Mouse (Mus musculus): ENCODE measurements around the gene Sipa1l3.

DNA sequence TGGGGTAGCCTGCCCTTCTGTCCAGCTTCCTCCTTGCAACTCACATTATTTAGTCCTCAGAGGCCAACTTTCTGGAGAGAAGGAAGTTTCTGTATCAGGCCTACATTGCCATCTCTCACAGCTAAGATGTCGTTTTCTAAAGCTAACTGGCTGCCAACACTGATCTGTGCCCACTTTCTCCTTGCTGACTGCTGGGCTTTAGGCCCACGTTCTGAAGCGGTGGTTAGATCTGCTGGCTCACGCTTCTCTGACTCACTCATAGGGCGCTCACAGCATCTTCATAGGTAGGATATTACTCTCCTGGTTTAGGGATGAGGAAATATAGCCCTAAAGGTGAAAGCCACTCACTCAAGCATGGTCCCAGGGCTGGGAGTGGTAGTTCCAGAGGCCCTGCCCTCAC, 56.3 kb downstream of the Sipa1l3 start:
- TF ChIP-seq CTCF (IDR thresholded peaks at IDR 0.05; ENCODE audit: extremely low read depth, insufficient read depth, low read length) (no peak), POLR2A (IDR thresholded peaks at IDR 0.05; ENCODE audit: extremely low read depth, insufficient read depth, low read length) (no peak)

All from cortical plate, adult 2 months (tissue).